Mouse (Mus musculus): ENCODE results near the gene Pank4.

The Pank4 gene

DNA sequence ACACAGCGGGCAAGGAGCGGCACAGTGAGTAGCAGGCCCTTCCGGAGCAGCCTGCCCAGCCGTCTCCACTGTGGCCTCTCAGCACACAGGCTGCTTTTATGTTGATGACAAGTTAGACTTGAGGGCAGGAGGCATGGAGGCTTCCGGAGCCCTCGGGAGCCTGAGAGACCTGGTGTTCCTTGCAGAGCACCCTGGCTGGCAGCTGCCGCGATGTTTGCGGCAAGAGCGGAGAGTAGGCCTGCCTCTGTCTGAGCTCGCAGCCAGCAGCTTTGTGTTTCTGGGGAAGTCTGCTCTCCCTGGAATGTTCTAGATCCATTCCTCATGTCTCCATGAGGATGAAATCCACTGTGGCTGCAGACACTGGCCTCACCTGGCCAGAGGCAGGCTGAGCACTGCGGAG is 8.6 kb downstream of the Pank4 start:
- DNase-seq: no peak

DNA sequence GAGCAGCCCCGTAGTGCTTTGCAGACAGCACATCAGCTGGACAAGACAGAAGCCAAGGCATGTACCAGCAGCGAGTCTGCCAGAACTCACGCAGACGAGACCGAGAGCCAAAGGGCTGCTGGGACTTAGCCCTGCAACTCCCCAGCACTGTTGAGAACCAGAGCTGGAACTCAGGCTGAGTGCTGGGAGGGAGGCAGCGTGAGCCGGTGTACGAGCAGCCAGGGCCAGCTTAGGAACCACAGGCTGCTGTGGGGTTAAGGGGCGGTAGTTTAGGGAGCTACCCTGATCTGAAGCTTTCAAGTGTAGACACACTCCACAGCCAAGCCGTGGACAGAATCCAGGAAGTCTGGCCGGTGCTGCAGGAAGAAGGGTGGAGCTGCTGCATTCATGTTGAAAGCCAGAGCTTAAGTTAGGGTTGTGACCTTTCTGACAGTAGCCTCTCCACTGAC is 10.3 kb downstream of the Pank4 start:
- DNase-seq: no peak

DNA sequence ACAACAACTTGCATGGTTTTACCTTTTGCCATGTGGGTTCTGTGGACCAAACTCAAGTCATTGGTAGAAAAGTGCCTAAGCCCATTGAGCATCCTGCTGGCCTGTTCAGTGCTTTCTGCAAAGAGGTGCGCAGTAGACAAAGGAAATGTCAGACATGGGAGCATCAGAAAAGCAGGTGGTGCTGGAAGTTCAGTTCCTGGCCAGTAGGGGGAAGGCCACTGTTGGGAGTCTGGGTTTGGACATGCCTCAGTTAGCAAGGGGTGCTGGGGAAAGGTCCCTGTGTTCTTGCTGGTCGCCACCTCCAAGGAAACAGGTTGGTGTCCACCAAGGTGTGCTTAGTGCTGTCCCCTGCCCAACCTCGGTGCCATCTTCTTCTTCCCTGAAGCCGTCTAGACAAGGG is 16.2 kb downstream of the Pank4 start:
- DNase-seq: no peak

DNA sequence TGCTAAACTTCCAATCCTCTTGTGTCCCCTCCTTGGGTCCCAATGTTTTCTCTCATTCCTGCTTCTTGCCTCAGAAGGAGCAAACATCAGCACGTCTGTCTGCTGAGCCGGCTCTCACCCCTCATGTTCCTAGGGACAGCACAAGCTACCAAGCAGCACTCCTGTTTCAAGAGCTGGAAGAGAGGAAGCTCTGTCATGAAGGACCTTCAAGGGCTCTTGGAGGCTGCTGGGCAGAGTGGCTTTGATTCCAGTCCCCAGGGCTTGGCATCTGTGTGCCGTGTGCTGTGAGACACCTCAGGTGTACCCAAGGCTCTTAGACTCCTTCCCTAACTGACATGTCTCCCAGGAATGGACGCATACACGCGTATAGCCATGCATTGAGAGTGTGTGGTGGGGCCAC is 17.2 kb downstream of the Pank4 start:
- DNase-seq: no peak

DNA sequence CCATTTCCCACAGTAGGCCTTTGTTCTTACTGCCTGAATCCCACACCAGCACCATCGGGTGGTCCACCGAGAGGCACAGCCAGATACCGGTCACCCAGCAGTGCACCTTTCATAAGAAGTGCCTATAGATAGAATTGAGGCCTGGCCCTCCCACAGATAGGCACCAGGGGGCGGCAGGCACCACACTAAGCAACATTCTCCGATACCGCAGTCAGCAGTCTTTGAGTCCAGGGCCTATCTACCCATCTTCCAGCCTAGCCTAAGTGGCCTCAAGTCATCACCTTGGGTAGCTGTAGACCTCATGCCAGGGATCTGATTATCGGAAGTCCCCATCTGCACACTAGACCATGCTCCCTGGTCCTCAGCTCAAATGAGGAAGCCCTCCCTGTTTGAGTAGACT is 17.6 kb downstream of the Pank4 start:
- DNase-seq: peak; percentile 23 to 38

DNA sequence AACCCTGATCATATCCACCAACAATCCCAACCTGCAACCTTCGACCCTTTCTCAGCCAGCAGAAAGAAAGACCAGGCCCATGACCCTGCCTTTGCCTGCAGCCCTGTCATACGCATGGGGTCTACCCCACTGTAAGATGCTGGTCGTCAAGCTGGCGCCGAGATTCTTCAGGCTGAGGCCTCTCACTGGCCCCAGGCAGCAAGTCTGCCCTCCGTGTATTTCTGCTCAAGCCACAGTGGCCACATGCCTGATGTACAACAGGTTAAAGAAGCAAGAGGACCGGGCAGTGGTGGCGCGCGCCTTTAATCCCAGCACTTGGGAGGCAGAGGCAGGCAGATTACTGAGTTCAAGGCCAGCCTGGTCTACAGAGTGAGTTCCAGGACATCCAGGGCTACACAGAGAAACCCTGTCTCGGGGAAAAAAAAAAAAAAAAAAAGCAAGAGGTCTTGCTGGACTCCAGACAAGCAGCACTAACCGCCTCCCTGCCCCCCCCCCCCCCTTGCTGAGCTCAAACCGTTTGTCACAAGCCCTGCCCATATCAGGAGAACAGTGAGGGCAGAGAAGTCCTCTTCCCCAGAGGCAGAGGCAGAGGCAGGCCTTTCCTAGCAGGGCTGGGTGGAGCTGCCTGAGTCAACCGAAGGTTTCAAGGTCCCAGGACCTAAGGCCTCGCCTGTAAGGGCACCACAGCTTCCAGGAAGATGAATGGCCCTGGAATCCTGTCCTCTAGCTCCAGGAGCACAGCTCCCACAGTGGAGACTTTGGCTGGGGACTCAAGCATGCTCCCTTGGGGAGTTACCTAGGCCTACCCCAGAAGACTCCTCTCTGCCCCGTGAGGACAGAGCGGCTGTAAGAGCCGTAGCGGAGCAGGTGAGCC is 18.6 kb downstream of the Pank4 start:
- DNase-seq: no peak

DNA sequence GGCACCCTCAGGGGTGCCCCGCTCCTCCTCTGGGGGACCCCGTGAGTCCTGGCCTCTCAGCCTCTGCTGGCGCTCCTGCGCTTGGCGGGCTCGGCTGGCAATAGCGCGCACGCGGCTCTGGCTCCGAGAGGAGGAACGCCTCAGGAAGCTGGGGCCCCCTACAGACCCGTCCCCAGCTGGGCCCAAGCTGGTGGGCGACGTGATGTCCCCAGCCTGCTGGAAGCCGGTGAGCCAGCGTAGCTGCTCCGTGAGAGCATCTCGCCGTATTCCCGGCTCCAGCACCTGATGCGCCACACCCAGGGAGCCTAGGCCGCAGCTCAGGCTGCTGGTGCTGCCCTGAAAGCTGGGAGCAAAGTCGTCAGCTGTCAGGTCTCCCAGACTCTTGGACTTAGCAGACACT is 19.8 kb downstream of the Pank4 start:
- no peak for DNase-seq

DNA sequence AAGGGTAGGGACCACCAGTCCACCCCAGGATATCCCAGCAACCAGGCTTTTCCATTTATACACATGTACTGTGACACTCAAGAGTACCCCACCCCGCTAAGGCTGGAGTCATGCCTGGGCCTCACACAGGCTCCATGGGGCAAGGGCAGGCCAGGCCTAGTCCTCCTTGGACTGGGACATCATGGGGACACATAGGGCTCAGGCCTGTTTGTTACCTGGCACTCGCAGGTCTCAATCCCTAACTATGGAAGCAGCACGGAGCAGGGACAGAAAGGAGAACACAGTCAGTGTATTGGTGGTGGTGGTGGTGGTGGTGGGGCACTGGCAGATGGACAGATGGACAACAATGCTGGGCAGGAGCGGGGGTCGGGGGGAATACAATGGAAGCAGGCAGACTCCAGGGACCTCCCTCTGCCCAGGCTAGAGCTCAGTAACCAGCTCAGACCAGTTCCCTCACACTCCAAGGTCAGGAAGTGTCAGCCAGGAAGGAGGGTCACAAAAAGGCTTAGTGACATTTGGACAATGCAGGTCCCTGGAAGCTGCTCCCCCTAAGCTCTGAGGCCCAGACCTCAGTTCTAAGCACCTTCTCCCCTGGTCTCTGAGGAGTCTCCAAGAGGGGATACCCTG is 21.3 kb downstream of the Pank4 start:
- no peak for DNase-seq

DNA sequence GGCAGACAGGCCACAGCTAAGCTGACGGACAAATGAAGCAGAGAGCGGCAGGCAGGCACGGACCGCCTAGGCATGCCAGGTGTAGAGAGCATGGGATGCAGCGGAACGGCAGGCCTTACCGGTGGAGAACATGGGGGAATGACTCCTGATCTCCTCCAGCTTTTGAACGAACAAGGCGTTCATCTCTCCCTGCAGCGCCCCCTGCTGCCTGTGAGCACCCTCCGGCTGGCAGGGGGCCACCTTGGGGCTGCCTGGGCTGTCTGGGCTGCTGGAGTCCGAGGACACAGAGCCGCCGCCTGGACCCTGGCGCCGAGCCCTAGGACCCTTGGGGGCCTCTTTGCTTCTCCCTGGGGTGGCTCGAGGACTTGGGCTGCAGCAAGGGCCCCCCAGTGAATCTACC is 22.2 kb downstream of the Pank4 start:
- DNase-seq: peak; percentile 39 to 73

DNA sequence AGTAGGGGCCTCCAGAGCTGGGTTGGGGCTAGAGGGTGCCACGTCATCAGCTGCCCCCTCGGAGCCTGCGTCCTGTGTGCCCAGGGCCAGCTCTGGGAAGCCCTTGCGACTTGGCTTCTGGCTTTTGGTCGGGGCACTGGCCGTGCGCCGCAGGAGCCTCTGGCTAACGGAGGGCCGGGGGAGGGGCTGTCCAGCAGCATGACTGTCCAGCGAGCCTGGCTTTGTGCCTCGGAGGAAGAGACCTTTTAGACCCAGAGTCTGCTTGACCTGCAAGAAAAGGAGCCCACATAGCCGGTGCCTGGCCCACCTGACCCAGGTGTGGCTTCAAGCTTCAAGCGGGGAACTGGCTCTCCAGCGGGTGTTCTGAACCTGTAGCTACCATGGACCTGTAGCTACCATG is 22.8 kb downstream of the Pank4 start:
- no peak for DNase-seq

DNA sequence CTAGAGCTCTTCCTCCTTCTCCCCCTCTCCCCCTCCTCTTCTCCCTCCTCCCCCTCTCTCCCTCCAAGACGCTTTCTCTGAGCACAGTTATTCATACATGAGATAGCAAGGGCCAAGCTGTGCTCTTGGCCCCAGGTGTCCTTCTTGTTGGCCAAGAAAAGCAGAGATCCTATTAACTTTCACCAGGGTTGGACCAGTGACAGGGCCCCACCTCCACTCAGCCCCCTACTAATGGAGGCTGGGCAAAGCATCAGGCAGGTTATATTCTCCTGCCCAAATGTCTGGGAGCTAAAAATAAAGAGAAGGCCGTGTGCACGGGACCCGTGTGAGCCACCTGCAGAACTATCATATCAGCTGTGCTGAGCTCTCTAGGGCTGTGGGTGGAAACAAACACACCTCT is 31.0 kb downstream of the Pank4 start:
- no peak for DNase-seq

DNA sequence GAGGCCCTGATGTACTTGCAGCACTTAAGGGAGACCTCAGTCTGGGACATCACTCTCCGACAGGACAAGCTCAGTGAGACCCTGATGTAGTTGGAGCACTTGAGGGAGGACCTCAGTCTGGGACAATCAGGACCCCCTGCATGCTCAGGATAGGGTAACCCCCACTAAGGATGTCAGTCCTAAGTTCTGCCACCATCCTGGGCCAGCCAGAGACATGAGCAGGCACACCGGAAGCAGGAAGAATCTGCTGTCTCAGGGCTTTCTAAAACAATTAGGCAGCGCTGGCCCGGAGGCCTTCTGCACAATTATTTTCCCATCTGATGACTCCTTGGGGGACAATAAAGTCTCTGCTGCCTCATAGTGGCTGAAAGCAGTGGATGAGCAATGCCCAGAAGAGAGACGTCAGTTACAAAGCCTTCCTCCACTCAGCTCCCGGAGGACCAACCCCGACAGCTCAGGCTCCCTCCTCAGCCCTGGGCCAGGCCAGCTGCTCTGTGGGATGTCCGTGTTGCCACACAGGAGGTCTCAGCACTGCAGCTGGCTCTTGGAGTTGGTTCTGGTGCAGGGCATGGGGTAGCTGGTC is 32.7 kb downstream of the Pank4 start:
- DNase-seq: no peak

DNA sequence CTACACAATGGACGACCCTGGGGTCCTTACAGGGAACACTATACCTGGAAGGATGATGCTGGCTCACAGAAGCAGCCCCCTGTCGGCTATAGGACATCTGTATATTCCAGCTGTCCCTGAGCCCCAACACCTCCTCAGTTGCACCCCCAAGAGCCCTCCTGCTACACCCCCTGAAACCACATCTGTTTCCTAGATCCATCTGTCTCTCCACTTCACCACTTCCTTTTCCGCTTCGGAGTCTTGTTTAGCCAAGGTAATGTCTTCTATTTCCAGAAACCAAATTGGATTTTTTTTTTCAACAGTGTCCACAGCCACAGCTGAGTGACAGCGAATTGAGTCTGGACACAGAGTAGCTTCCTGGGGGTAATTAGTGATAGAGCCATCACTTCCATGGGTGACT is 35.5 kb downstream of the Pank4 start:
- no peak for DNase-seq

DNA sequence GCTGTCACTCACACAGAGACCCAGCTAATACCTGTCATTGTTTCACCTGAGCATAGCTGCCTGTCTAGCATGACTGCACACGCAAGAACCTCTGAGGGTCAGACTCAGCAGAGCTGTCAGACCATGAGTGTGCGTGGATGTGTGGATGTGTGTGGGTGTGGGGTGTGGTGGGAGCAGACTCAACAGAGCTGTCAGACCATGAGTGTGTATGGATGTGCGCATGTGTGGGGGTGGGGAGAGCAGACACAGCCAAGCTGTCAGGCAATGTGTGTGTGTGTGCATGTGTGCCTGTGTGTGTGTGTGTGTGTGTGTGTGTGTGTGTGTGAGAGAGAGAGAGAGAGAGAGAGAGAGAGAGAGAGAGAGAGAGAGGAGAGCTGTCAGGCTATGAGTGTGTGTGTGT is 41.4 kb downstream of the Pank4 start:
- DNase-seq: no peak

DNA sequence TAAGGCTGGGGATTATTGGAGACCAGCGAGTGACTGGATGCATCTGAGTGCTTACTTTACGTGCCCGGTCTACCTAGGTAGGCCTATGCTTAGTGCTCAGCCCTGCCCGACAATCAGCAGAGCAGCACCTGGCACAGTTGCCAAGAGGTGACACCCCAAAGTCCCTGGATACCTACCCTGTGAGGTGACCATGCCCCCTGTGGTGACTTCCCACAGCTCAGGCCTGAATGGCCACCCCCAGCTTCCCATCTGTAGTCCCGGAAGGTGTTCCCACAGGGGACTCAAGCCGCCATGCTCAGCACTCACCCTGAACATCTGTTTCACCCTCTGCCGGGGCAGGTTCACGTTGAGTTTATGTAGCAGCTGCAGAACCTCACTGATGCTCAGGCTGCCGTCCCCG is 42.4 kb downstream of the Pank4 start:
- no peak for DNase-seq

DNA sequence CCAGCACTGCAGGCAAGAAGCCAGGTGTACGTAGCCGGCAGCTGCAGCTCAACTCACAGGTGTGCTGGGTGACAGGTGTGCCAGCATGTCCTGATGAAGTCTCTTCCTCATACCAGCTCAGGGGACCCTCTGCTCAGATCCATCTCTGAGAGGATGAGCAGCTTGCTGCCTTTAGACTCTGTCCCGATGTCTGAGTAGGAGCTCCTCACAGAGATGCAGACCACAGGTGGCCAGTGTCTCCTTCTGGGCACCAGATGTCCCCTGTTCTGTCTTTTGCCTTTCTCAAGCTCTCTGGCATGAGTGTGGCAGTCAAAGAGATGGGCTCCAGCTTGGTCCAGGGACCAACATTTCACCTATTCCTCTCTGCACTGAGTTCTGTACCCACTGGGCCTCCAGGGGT is 43.7 kb downstream of the Pank4 start:
- DNase-seq: no peak

DNA sequence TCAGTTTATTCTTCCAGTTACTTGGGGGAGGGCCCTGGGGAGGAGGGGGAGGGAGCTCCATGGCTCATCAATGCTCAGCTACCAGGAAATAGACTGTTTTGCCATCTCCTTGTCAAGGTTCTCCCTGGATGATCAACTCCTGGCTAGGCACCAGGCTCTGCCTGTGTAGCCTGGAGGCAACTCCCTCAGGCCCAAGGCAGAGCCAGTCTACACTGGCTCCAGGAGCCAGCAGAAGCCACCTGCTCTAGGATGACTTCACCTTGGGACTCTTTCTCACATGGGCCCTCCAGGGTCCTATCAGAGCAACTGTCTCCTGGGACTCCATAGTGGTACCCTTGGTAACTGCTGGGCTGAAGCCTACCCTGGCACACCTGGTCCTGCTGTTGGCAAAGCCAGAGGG is 44.2 kb downstream of the Pank4 start:
- no peak for DNase-seq

DNA sequence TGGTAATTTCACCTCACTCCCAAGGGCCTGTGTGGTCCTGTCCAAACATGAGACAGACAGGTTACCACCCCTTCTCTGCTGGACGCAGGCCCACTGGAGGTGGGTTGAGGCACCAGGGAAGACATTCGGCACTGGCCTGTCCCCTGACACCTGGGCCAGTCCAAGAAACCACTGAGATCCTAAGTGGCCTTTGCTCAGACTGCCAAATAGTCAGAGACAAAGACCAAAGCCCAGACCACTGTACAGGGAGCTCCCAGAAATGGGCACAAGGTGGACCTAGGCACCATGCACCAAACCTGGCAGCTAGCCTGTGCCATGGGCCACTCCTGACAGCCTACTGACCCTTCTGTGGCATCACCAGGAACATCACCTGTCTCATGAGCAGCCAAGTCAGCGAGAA is 45.3 kb downstream of the Pank4 start:
- DNase-seq: no peak

DNA sequence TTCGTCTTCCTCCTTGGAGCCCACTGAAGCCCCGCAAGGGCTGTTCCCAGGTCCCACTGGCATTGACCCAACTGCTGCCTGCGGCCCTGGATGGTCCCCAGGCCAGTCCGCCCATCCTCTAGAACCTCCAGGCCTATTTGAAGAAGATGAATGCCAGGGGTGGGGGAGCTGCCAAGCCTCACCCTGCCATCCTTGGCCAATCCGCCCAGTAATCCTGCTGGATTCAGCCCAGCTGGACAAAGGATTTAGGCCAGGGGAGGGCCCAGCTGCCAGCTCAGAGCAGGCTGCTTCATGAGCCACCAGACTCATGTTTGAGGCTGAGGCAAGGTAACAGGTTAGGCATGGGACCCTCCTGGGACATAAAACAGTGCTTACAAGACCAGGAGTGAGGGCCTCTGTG is 46.9 kb downstream of the Pank4 start:
- no peak for DNase-seq

DNA sequence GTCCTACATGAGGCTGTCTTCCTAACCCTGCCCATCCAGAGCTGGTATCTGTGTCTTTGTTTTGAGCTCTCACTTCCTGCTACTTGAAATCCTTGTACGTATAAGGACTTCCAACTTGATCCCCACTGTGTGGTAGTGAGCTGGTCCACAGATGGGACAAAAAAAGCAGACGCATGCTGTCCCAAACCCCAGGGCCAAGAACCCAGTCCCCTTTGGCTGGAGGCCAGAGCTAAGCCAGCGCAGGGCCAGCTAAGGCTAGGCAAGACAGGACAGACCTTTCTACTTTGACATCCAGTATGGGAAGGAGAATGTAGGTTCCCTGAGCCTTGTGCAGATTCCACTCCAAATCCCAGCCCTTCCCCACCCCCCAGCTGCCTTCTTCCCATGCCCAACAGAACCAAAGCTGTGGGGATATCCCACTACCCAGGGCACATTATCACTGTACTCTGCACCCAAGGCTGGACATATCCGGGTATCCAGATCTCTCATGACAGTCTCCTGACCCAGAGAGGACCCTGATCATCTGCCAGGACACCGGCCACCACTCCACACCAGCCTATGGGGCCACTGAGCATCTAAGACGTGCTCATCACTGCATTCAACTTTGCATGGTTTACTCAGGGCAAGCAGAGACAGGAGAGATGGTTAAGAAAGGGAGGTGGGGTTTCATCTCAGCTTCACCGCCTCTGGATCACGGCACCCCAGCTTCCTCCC is 47.5 kb downstream of the Pank4 start:
- no peak for DNase-seq

DNA sequence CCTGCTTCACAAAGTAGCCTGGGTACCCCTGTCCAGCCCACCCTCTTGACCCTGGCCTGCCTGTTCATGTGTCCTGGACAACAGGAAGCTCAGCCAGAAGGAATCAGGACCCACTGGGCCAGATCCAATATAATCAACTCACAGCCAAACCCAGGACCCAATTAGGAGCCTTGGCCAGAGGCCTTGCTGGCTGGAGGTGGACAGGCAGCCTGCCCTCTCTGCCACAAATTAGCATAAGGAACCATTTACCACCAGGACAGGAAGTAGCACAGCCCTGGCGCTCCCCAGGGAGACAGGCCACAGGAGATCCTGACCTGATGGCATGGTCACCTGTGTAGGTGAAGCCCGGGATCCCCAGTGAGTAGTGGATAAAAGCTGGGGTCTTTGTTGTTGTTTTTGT is 48.2 kb downstream of the Pank4 start:
- DNase-seq: no peak

DNA sequence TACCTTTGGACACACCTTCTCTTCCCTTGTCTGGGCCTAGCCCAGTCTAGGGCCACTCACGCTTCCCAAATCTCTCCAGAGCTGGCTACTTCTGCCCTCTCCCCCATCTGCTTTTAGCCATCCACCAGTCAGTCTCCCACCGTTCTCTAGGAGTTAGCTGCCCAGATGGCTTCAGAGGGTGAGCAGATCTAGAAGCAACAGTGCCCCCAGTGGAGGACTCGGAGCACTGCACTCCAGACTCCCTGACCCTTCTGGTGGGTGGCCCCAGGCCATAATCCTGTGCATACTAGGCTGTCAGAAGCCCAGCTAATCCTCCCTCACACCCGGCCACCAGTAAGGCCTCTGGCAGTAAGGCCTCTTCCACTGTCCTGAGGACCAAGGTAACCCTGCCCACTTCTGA is 48.9 kb downstream of the Pank4 start:
- DNase-seq: peak; percentile 20 to 60

DNA sequence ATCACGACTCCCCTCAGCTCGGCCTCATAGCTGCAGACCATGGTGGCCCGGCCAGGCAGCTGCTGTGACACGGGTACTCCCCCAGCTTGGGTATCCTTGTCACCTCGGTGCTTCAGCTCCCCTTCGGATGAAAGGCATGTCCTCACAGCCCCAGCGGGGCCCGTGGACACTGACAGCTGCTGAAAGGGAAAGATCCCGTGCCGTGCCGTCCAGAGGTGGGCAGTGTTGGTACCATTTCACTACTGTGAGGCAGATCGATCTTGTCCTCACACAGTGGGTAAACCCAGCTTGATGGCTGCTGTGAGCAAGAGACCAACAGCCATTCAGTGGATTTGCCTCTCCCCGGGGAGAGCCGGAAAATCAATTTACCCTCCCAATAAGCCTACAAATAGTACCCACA is 50.3 kb downstream of the Pank4 start:
- DNase-seq: no peak

DNA sequence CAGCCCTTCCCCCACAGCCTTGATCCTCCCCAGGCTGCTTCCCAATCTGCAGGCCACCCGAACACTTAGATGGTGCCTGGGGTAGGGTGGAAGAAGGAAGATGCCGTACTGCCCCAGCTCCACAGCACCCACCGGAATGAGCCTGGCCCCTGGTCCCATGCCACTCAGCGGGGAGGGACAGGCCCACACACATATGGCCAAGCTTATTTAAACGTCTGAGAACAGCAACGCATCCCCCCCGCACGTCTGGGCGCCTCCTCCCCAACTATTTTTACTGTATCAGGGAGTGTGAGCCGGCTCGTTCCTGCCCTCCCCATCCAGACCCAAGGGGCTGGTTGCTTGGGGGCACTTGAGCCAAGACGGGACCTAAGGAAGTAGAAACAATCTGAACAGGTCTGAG is 50.9 kb downstream of the Pank4 start:
- DNase-seq: no peak
